Mouse (Mus musculus) megakaryocyte, embryonic 14.5 days (primary cell): ENCODE measurements around the gene Opa1.

ENCODE experiments used
- FLI1 ChIP-seq: IDR thresholded peaks from 2 replicates; pipeline ENCODE4 v1.6.1; 2012; ENCODE audit warnings: low read length, inconsistent platforms, mixed read lengths
- GATA1 ChIP-seq: IDR thresholded peaks from 3 replicates; pipeline ENCODE4 v1.6.1; 2012; ENCODE audit warnings: mixed read lengths, low read length, inconsistent platforms, borderline replicate concordance

DNA sequence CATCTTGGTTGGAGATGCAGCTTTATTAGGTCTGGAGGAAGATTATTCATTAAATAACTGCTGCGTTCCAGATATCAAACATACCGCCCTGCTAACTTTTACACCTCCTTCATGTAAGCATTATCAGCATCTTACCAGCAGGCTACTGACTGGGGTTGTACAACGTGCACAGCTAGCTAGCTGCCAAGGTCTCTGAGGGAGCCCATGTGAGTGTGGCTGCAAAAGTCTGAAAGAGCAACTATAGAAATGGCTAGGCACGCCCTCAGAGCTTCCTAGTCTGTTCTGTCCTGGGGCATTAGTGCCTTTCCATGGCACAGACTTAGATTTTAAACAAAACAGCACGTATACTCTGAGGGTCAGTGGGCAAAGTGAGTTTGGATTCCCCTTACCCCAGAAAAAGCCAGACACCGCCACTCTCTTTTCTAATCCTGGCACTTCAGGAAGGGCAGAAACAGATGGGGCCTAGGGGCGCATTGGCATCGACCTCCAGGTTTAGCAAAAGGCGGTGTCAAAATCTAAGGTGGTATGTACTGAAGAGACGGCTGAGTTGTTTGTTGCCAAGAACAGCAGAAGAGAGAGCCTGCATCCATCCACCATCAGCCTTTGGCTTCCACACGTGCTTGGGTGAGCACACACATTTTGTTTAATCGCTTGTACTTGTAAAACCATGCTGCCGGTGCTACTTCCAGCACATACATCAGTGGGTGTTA is 80.1 kb downstream of the Opa1 start:
- TF ChIP-seq GATA1 (no peak), FLI1 (no peak)
